8 mouse cellular contexts compared by ENCODE assay signal in genomic region chr2:137114248-137115096, GRCm38 (mm10). TPM values are rescaled to one million over a fixed set of nuclear protein-coding genes. Genes with fewer than 3 reads are reported as not detected.
DNase-seq lines count a peak whose midpoint lies in the region; ATAC-seq and TF ChIP-seq lines count a peak whose summit lies in the region.

No protein-coding gene starts in this region.

- H3K4me2 ChIP-seq in embryonic facial prominence, embryonic 14.5 days (ENCODE audit: low read depth, low read length), result peak overlapping the region; percentile 78
- peak overlapping the region; percentile 87 for H3K4me2 ChIP-seq in kidney, embryonic 14.5 days (replicated peaks; ENCODE audit: low read depth, low read length)
- H3K4me2 ChIP-seq in limb, embryonic 14.5 days (replicated peaks; ENCODE audit: low read depth, low read length, severe bottlenecking), result peak overlapping the region; percentile 85
- H3K4me2 ChIP-seq in midbrain, embryonic 14.5 days (ENCODE audit: low read length), result peak overlapping the region; percentile 97

- DNase-seq in CD4-positive, CD25-positive, alpha-beta regulatory T cell, adult 2 months (ENCODE audit: low read depth, low spot score), result peak; percentile 35
- DNase-seq in embryonic facial prominence, embryonic 14.5 days (ENCODE audit: low spot score), result peak; percentile 94
- peak; percentile 88 for DNase-seq in heart, embryonic 10.5 days (ENCODE audit: low spot score)
- DNase-seq in limb, embryonic 14.5 days (ENCODE audit: low spot score), result peak; percentile 86
- peak; percentile 87 for DNase-seq in midbrain, embryonic 14.5 days
- DNase-seq in spleen, postnatal 36 days (ENCODE audit: low spot score in 2 of 2), result peak; percentile 23 to 26

- no peak for TF ChIP-seq POLR2A in limb, embryonic 14.5 days (IDR thresholded peaks at IDR 0.05; ENCODE audit: borderline replicate concordance, extremely low read depth, insufficient read depth, insufficient read length)

- H3K4me1 ChIP-seq in embryonic facial prominence, embryonic 14.5 days (ENCODE audit: control insufficient read depth, insufficient read depth, low read length), result peaks cover 33% of the 10 kb centered on the region
- H3K4me1 ChIP-seq in heart, embryonic 10.5 days, result peaks cover 38% of the 10 kb centered on the region
- peaks cover 31% of the 10 kb centered on the region for H3K4me1 ChIP-seq in kidney, embryonic 14.5 days (ENCODE audit: control insufficient read depth, insufficient read depth, low read length)
- H3K4me1 ChIP-seq in limb, embryonic 14.5 days (ENCODE audit: control insufficient read depth, insufficient read depth, low read length), result peaks cover 31% of the 10 kb centered on the region
- H3K4me1 ChIP-seq in midbrain, embryonic 14.5 days (ENCODE audit: control insufficient read depth, insufficient read depth, low read length), result peaks cover 52% of the 10 kb centered on the region

- H3K27ac ChIP-seq in embryonic facial prominence, embryonic 14.5 days (replicated peaks; ENCODE audit: low read depth, low read length), result peak overlapping the region; percentile 98
- H3K27ac ChIP-seq in heart, embryonic 10.5 days, result peak overlapping the region; percentile 99
- H3K27ac ChIP-seq in kidney, embryonic 14.5 days (ENCODE audit: low read depth, low read length), result peak overlapping the region; percentile 89
- H3K27ac ChIP-seq in limb, embryonic 14.5 days (replicated peaks; ENCODE audit: low read depth, low read length), result peak overlapping the region; percentile 63
- H3K27ac ChIP-seq in midbrain, embryonic 14.5 days (replicated peaks; ENCODE audit: low read depth, low read length), result peak overlapping the region; percentile 60; the same call in 1 of the 2 replicates

- no peaks in the 10 kb centered on the region; the same call in 1 of the 2 replicates for H3K36me3 ChIP-seq in embryonic facial prominence, embryonic 14.5 days (ENCODE audit: control insufficient read depth, insufficient read depth, low read length)
- H3K36me3 ChIP-seq in heart, embryonic 10.5 days, result peaks cover 5% of the 10 kb centered on the region; the same call in 1 of the 2 replicates
- H3K36me3 ChIP-seq in kidney, embryonic 14.5 days (ENCODE audit: control insufficient read depth, insufficient read depth, low read length), result no peaks in the 10 kb centered on the region
- H3K36me3 ChIP-seq in limb, embryonic 14.5 days (ENCODE audit: control insufficient read depth, insufficient read depth, low read length), result no peaks in the 10 kb centered on the region
- no peaks in the 10 kb centered on the region for H3K36me3 ChIP-seq in midbrain, embryonic 14.5 days (ENCODE audit: control insufficient read depth, insufficient read depth, low read length)

- H3K9ac ChIP-seq in embryonic facial prominence, embryonic 14.5 days (ENCODE audit: low read depth, low read length), result peak overlapping the region; percentile 88
- peak overlapping the region; percentile 83 for H3K9ac ChIP-seq in kidney, embryonic 14.5 days (ENCODE audit: low read depth, low read length)
- peak overlapping the region; percentile 72 for H3K9ac ChIP-seq in limb, embryonic 14.5 days (ENCODE audit: low read depth, low read length, severe bottlenecking)
- peak overlapping the region; percentile 51 for H3K9ac ChIP-seq in midbrain, embryonic 14.5 days (replicated peaks; ENCODE audit: low read length)

- H3K27me3 ChIP-seq in embryonic facial prominence, embryonic 14.5 days (replicated peaks; ENCODE audit: control insufficient read depth, insufficient read depth, low read length), result no peaks in the 10 kb centered on the region
- H3K27me3 ChIP-seq in heart, embryonic 10.5 days (ENCODE audit: insufficient read depth, poor library complexity, severe bottlenecking), result no peaks in the 10 kb centered on the region
- no peaks in the 10 kb centered on the region for H3K27me3 ChIP-seq in kidney, embryonic 14.5 days (ENCODE audit: control insufficient read depth, insufficient read depth, low read length)
- peaks cover 5% of the 10 kb centered on the region; the same call in 1 of the 2 replicates for H3K27me3 ChIP-seq in limb, embryonic 14.5 days (ENCODE audit: control insufficient read depth, insufficient read depth, low read length)
- no peaks in the 10 kb centered on the region for H3K27me3 ChIP-seq in midbrain, embryonic 14.5 days (ENCODE audit: control insufficient read depth, insufficient read depth, low read length)

- H3K4me3 ChIP-seq in embryonic facial prominence, embryonic 14.5 days (ENCODE audit: low read depth, low read length), result peak overlapping the region; percentile 77
- peak overlapping the region; percentile 76 for H3K4me3 ChIP-seq in heart, embryonic 10.5 days
- peak overlapping the region; percentile 71 for H3K4me3 ChIP-seq in kidney, embryonic 14.5 days (ENCODE audit: low read length)
- peak overlapping the region; percentile 77 for H3K4me3 ChIP-seq in limb, embryonic 14.5 days (replicated peaks; ENCODE audit: low read length)
- peak overlapping the region; percentile 60 for H3K4me3 ChIP-seq in midbrain, embryonic 14.5 days (replicated peaks; ENCODE audit: low read depth, low read length)

- ATAC-seq in CD4-positive, CD25-positive, alpha-beta regulatory T cell, adult 4 months, result no peak
- peak; percentile 58 for ATAC-seq in embryonic facial prominence, embryonic 14.5 days (ENCODE audit: low read depth)
- peak; percentile 30 for ATAC-seq in kidney, embryonic 14.5 days (ENCODE audit: low FRiP score, low TSS enrichment)
- peak; percentile 41 for ATAC-seq in limb, embryonic 14.5 days (ENCODE audit: low FRiP score, low read depth)
- ATAC-seq in midbrain, embryonic 14.5 days (ENCODE audit: low FRiP score, low TSS enrichment), result peak; percentile 47

- no peaks in the 10 kb centered on the region for H3K9me3 ChIP-seq in embryonic facial prominence, embryonic 14.5 days (ENCODE audit: control insufficient read depth, low read length)
- no peaks in the 10 kb centered on the region for H3K9me3 ChIP-seq in heart, embryonic 10.5 days
- no peaks in the 10 kb centered on the region for H3K9me3 ChIP-seq in kidney, embryonic 14.5 days (ENCODE audit: control insufficient read depth, low read length)
- H3K9me3 ChIP-seq in limb, embryonic 14.5 days (ENCODE audit: control insufficient read depth, low read length), result no peaks in the 10 kb centered on the region
- H3K9me3 ChIP-seq in midbrain, embryonic 14.5 days (ENCODE audit: control insufficient read depth, low read length), result no peaks in the 10 kb centered on the region

- WGBS in embryonic facial prominence, embryonic 14.5 days, result under 1% methylated on average over 45 of the region's 51 CpGs
- WGBS in heart, embryonic 10.5 days, result under 1% methylated on average over 51 of the region's 51 CpGs
- WGBS in kidney, embryonic 14.5 days, result 1% methylated on average over 51 of the region's 51 CpGs
- under 1% methylated on average over 45 of the region's 51 CpGs for WGBS in limb, embryonic 14.5 days
- under 1% methylated on average over 51 of the region's 51 CpGs for WGBS in midbrain, embryonic 14.5 days

RNA-seq across cellular contexts. Expression of gene Jag1, which starts 2.0 kb away (rescaled TPM):
- polyA plus RNA-seq in CD4-positive, CD25-positive, alpha-beta regulatory T cell, adult 4 months (2017; shearing (Covaris generic)), result 1 to 10 TPM in 1 of 2 experiments, under 1 TPM in 1; 0.47 to 1.4 TPM
- polyA plus RNA-seq in embryonic facial prominence, embryonic 14.5 days (2014; fragmentation: Nextera tagmentation; extraction: Ambion mirVana), result 25.1 and 27.5 TPM in 2 replicates
- polyA plus RNA-seq in heart, embryonic 10.5 days (2016; fragmentation: Nextera tagmentation; extraction: Ambion mirVana), result 21.6 and 23.2 TPM in 2 replicates
- 36.6 and 56.2 TPM in 2 replicates for polyA plus RNA-seq in kidney, embryonic 14.5 days (2014; fragmentation: Nextera tagmentation; extraction: Ambion mirVana)
- 13.9 and 17.0 TPM in 2 replicates for polyA plus RNA-seq in limb, embryonic 14.5 days (2012; rRNA removed)
- polyA plus RNA-seq in limb, embryonic 14.5 days (2014; fragmentation: Nextera tagmentation; extraction: Ambion mirVana), result 32.9 and 35.8 TPM in 2 replicates
- 9.5 and 18.4 TPM in 2 replicates for polyA plus RNA-seq in midbrain, embryonic 14.5 days (2014; fragmentation: Nextera tagmentation; extraction: Ambion mirVana)

Comparison
In these comparisons a context has a peak if more than half of its experiments do, and no peak if none do; other contexts are left out.
1. DNase-seq: peak in every context shown above with its lines; median percentile 94 in embryonic facial prominence, embryonic 14.5 days; 88 in heart, embryonic 10.5 days; 87 in midbrain, embryonic 14.5 days; 86 in limb, embryonic 14.5 days; 35 in CD4-positive, CD25-positive, alpha-beta regulatory T cell, adult 2 months; 24 in spleen, postnatal 36 days.